Mouse (Mus musculus): ENCODE results near the gene Myh14. TPM values are rescaled to one million over a fixed set of nuclear protein-coding genes. Genes with fewer than 3 reads are reported as not detected.

Gene Myh14
- total and polyA plus RNA-seq, 3 experiments: under 0.01 to 0.08 TPM; not detected in 1

DNA sequence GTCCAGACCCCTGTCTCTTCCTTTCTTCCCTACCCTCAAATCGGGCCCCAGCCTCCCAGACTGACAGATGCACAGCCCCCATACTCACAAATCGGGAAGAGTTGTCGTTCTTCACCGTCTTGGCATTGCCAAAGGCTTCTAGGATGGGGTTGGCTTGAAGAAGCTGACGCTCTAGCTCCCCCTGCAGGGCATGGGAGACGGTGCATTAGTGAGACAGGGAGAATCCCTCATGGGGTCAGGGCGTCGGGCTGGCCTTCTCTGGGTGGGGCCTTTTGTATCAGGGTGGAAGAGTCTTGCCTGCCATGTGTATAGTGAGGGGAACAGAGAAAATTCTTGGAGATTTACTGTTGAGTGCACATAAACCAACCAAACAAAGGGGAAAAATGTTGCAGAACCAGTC lies 15.1 kb downstream of the Myh14 start:
- TF ChIP-seq E2F4 (IDR thresholded peaks at IDR 0.05; ENCODE audit: borderline replicate concordance, low read depth, low read length) (no peak), CTCF (IDR thresholded peaks at IDR 0.05 in 2 of 3, conservative IDR thresholded peaks at IDR 0.05 in 1 of 3; ENCODE audit: control insufficient read depth in 1 of 3, insufficient read depth in 1 of 3, low read depth in 2 of 3, low read length in 3 of 3, poor library complexity in 1 of 3, severe bottlenecking in 1 of 3) (peak; percentile 64 to 84 (median 79)), SMC3 (IDR thresholded peaks at IDR 0.05; ENCODE audit: low read depth, low read length) (0 out of 2 replicates have a peak, but pooled peaks have one; percentile 5), MYB (IDR thresholded peaks at IDR 0.05; ENCODE audit: low read depth, low read length) (no peak)
- Histone ChIP-seq H3K9me3 (replicated peaks; ENCODE audit: insufficient read depth, low read length) (no peaks in the 10 kb centered on the region), H3K4me1 (ENCODE audit: control insufficient read depth in 1 of 2, insufficient read depth in 2 of 2, low read length in 2 of 2) (peaks cover 0 to 2% of the 10 kb centered on the region in 2 experiments; a peak in 1 of 4 replicates), H3K79me2 (ENCODE audit: control insufficient read depth, insufficient read depth, low read length, poor library complexity) (no peaks in the 10 kb centered on the region), H3K4me3 (ENCODE audit: control insufficient read depth in 1 of 2, insufficient read depth in 1 of 2, low read depth in 2 of 2, low read length in 2 of 2) (no peak overlapping the region), H3K9ac (ENCODE audit: control insufficient read depth, low read depth, low read length, poor library complexity, severe bottlenecking) (no peak overlapping the region), H3K36me3 (ENCODE audit: control insufficient read depth in 1 of 2, insufficient read depth in 2 of 2, low read length in 2 of 2) (no peaks in the 10 kb centered on the region), H3K27ac (ENCODE audit: control insufficient read depth, low read depth, low read length) (no peak overlapping the region), H3K27me3 (ENCODE audit: control insufficient read depth in 1 of 2, insufficient read depth in 2 of 2, low read length in 2 of 2) (no peaks in the 10 kb centered on the region)
- peak; percentile 54 for DNase-seq (ENCODE audit: low read depth, low spot score)

DNA sequence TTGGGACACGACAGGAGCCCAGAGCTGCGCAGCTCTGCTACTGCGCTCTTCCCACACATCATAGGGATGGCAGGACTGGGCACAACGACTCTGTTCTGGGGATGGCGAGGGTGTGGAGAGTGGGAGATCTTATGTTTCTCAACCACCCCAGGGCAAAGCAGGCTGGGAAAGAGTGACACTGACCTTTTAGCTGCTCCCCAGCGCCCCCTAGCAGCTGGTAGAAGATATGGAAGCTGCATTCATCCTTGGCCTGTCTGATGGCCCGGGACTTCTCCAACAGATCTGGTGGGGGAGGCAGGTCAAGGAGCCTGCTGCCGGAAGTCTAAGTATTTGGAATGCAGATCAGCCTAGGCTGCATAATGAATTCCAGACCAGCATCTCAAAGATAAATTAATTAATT lies 16.9 kb downstream of the Myh14 start:
- H3K9me3 ChIP-seq (replicated peaks; ENCODE audit: insufficient read depth, low read length): no peaks in the 10 kb centered on the region
- TF ChIP-seq TBP (IDR thresholded peaks at IDR 0.05; ENCODE audit: low read depth, low read length): no peak
- TF ChIP-seq CTCF (IDR thresholded peaks at IDR 0.05 in 2 of 3, conservative IDR thresholded peaks at IDR 0.05 in 1 of 3; ENCODE audit: control insufficient read depth in 1 of 3, insufficient read depth in 1 of 3, low read depth in 2 of 3, low read length in 3 of 3, poor library complexity in 1 of 3, severe bottlenecking in 1 of 3): peak; percentile 55 to 67 (median 57)
- H3K27ac ChIP-seq (ENCODE audit: control insufficient read depth, low read depth, low read length): no peak overlapping the region
- no peaks in the 10 kb centered on the region for H3K27me3 ChIP-seq (ENCODE audit: control insufficient read depth in 1 of 2, insufficient read depth in 2 of 2, low read length in 2 of 2)
- H3K4me3 ChIP-seq (ENCODE audit: control insufficient read depth in 1 of 2, insufficient read depth in 1 of 2, low read depth in 2 of 2, low read length in 2 of 2): no peak overlapping the region
- peaks cover 0 to 2% of the 10 kb centered on the region in 2 experiments; a peak in 1 of 4 replicates for H3K4me1 ChIP-seq (ENCODE audit: control insufficient read depth in 1 of 2, insufficient read depth in 2 of 2, low read length in 2 of 2)
- H3K36me3 ChIP-seq (ENCODE audit: control insufficient read depth in 1 of 2, insufficient read depth in 2 of 2, low read length in 2 of 2): no peaks in the 10 kb centered on the region
- DNase-seq (ENCODE audit: low read depth, low spot score): peak; percentile 27
- no peaks in the 10 kb centered on the region for H3K79me2 ChIP-seq (ENCODE audit: control insufficient read depth, insufficient read depth, low read length, poor library complexity)
- no peak overlapping the region for H3K9ac ChIP-seq (ENCODE audit: control insufficient read depth, low read depth, low read length, poor library complexity, severe bottlenecking)

DNA sequence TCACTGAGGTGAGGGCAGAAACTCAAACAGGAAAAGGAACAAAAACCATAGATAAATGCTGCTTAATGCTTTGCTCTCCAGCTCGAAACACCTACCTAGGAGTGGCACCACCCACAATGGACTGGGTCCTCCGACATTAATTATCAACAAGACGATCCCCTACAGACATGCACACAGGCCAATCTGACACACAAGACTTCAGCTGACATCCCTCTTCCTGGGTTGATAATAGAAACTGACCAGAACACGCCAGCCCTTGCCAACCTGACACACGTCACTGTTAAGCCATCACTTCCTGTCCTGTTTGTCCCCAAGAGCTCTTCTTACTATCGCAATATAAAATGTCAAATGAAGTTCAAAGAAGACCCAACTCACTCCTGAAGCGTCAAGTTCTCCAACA lies 19.2 kb downstream of the Myh14 start:
- DNase-seq (ENCODE audit: low read depth, low spot score): no peak
- Histone ChIP-seq H3K27me3 (ENCODE audit: control insufficient read depth in 1 of 2, insufficient read depth in 2 of 2, low read length in 2 of 2) (no peaks in the 10 kb centered on the region), H3K4me1 (ENCODE audit: control insufficient read depth in 1 of 2, insufficient read depth in 2 of 2, low read length in 2 of 2) (peaks cover 0 to 2% of the 10 kb centered on the region in 2 experiments; a peak in 1 of 4 replicates), H3K79me2 (ENCODE audit: control insufficient read depth, insufficient read depth, low read length, poor library complexity) (no peaks in the 10 kb centered on the region), H3K36me3 (ENCODE audit: control insufficient read depth in 1 of 2, insufficient read depth in 2 of 2, low read length in 2 of 2) (no peaks in the 10 kb centered on the region), H3K9me3 (replicated peaks; ENCODE audit: insufficient read depth, low read length) (no peaks in the 10 kb centered on the region), H3K9ac (ENCODE audit: control insufficient read depth, low read depth, low read length, poor library complexity, severe bottlenecking) (no peak overlapping the region), H3K4me3 (ENCODE audit: control insufficient read depth in 1 of 2, insufficient read depth in 1 of 2, low read depth in 2 of 2, low read length in 2 of 2) (no peak overlapping the region), H3K27ac (ENCODE audit: control insufficient read depth, low read depth, low read length) (no peak overlapping the region)
- TF ChIP-seq MYC (IDR thresholded peaks at IDR 0.05; ENCODE audit: low read depth, low read length) (no peak), CHD1 (IDR thresholded peaks at IDR 0.05; ENCODE audit: low read depth, low read length) (no peak), USF1 (IDR thresholded peaks at IDR 0.05; ENCODE audit: low read depth, low read length) (no peak), POLR2A (IDR thresholded peaks at IDR 0.05; ENCODE audit: control insufficient read depth in 1 of 2, insufficient read depth in 1 of 2, low read depth in 1 of 2, low read length in 2 of 2, poor library complexity in 1 of 2) (no peak), KAT2A (conservative IDR thresholded peaks at IDR 0.05; ENCODE audit: low read depth, low read length) (no peak), HCFC1 (IDR thresholded peaks at IDR 0.05; ENCODE audit: low read depth, low read length) (no peak), USF2 (IDR thresholded peaks at IDR 0.05; ENCODE audit: borderline replicate concordance in 1 of 2, insufficient read depth in 1 of 2, low read depth in 1 of 2, low read length in 2 of 2) (no peak), EP300 (IDR thresholded peaks at IDR 0.05; ENCODE audit: low read depth in 1 of 2, low read length in 2 of 2) (no peak), NELFE (IDR thresholded peaks at IDR 0.05; ENCODE audit: low read depth, low read length) (no peak), TBP (IDR thresholded peaks at IDR 0.05; ENCODE audit: low read depth, low read length) (no peak)

Data from MEL (cell line).